Mouse (Mus musculus): ENCODE results near the gene Cfap298. TPM values are rescaled to one million over a fixed set of nuclear protein-coding genes. Genes with fewer than 3 reads are reported as not detected.

Gene Cfap298
- polyA plus RNA-seq, 1 experiment from 2014 or later, result 44.0 TPM

- Histone ChIP-seq H3K4me3 (no peak overlapping the region), H3K36me3 (no peaks in the 10 kb centered on the region), H3K27me3 (replicated peaks) (peaks cover 10% of the 10 kb centered on the region; the same call in 1 of the 2 replicates), H3K4me2 (no peak overlapping the region), H3K9ac (no peak overlapping the region), H3K4me1 (no peaks in the 10 kb centered on the region; the same call in 1 of the 2 replicates), H3K27ac (no peak overlapping the region), H3K9me3 (replicated peaks) (no peaks in the 10 kb centered on the region)
- 50% methylated on average over 8 of the region's 8 CpGs for WGBS (ENCODE audit: insufficient replicate concordance)
- no peak for ATAC-seq
Observed at GRCm38 (mm10) chr16:90882501-90882977, 52.4 kb downstream of the Cfap298 start.

DNA sequence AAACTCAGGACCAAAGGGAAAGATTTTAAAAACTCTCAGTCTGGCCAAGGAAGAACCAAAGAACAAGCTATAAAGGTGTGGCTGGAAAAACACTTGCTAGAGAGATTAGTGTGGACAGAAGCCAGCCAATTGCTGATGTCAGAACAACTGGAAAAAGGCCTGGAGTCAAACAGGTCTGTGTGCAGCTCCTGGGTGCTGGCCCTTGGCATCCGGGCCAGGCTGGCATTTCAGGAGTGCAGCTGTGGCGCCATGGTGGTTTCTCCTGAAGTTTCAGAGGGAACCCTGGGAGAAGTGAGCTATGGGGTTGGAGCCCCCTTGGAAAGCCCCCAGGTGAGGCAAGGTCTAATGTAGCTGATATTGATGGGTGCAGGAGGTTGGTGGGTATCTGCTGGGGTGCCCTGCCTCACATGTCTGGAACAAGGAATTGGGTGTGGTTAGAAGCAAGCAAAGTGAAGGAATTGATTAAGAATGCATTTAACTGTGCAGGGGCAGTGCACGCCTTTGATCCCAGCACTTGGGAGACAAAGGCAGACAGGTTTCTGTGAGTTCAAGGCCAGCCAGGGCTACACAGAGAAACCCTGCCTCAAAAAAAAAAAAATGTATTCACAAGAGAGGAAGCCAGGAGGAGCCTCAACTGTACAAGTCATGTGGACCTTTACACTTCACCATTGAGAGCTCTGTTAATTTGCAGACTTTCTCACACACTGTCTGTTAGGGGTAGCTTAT, 56.6 kb downstream of the Cfap298 start:
- no peak overlapping the region for H3K9ac ChIP-seq
- no peak for ATAC-seq
- no peak overlapping the region for H3K4me2 ChIP-seq
- no peak overlapping the region for H3K27ac ChIP-seq
- peaks cover 13% of the 10 kb centered on the region; the same call in 1 of the 2 replicates for H3K27me3 ChIP-seq (replicated peaks)
- H3K36me3 ChIP-seq, result no peaks in the 10 kb centered on the region
- no peaks in the 10 kb centered on the region for H3K4me1 ChIP-seq
- WGBS (ENCODE audit: insufficient replicate concordance), result 70% methylated on average over 3 of the region's 3 CpGs
- H3K9me3 ChIP-seq (replicated peaks), result no peaks in the 10 kb centered on the region
- H3K4me3 ChIP-seq, result no peak overlapping the region

Small RNAs within 50 kb of the gene (microRNA-seq; reads per million reads assigned to microRNA genes)
- gene Gm22933, result not detected

Other genes starting within 250 kb of the Cfap298 start
- 55.9 and 58.8 TPM in 2 replicates for gene Mis18a, start 207.7 kb downstream of the Cfap298 start, polyA plus RNA-seq (2016; fragmentation: Nextera tagmentation; extraction: Ambion mirVana)
- 68.2 and 69.9 TPM in 2 replicates for gene Mrap, start 196.9 kb downstream of the Cfap298 start, polyA plus RNA-seq (2016; fragmentation: Nextera tagmentation; extraction: Ambion mirVana)
- gene Urb1, start 124.7 kb downstream of the Cfap298 start, polyA plus RNA-seq (2016; fragmentation: Nextera tagmentation; extraction: Ambion mirVana), result 9.7 and 10.3 TPM in 2 replicates
- gene Eva1c, start 108.4 kb downstream of the Cfap298 start, polyA plus RNA-seq (2016; fragmentation: Nextera tagmentation; extraction: Ambion mirVana), result 0.11 and 0.30 TPM in 2 replicates
- 19.8 and 20.5 TPM in 2 replicates for gene Synj1, start 76.2 kb upstream of the Cfap298 start, polyA plus RNA-seq (2016; fragmentation: Nextera tagmentation; extraction: Ambion mirVana)
- gene Paxbp1, start 109.4 kb upstream of the Cfap298 start, polyA plus RNA-seq (2016; fragmentation: Nextera tagmentation; extraction: Ambion mirVana), result 32.8 and 33.8 TPM in 2 replicates
- gene 4932438H23Rik, start 160.0 kb upstream of the Cfap298 start, polyA plus RNA-seq (2016; fragmentation: Nextera tagmentation; extraction: Ambion mirVana), result not detected in 2 replicates